Mouse (Mus musculus): ENCODE data around the gene Tapbp. TPM values are rescaled to one million over a fixed set of nuclear protein-coding genes. Genes with fewer than 3 reads are reported as not detected.

Gene Tapbp
- polyA plus RNA-seq, 1 experiment: 389 TPM

DNA sequence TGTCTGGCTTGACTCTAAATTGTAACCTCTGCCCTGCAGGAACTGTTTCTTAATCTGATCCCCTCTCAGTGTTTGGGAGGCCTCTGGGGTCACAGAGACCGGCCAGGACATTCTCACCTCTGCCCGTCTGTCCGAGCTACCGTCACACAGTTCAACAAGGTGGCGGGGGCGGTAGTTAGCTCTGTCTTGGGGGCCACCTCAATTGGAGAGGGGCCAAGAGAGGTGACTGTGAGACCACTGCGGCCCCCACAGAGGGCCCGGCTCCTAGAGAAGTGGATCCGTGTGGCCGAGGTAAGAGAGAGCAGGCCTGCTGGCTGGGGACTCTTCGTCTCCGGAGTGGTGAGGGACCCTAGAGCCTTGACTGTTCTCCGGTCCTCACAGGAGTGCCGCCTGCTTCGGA is 17.3 kb downstream of the Tapbp start:
- Histone ChIP-seq H3K4me3 (ENCODE audit: insufficient read depth, low read length) (no peak overlapping the region), H3K4me1 (ENCODE audit: control insufficient read depth, insufficient read depth, low read length) (peaks cover 6% of the 10 kb centered on the region), H3K27ac (ENCODE audit: insufficient read depth, low read depth, low read length) (no peak overlapping the region)
- TF ChIP-seq CTCF (IDR thresholded peaks at IDR 0.05; ENCODE audit: low read depth, low read length): no peak

DNA sequence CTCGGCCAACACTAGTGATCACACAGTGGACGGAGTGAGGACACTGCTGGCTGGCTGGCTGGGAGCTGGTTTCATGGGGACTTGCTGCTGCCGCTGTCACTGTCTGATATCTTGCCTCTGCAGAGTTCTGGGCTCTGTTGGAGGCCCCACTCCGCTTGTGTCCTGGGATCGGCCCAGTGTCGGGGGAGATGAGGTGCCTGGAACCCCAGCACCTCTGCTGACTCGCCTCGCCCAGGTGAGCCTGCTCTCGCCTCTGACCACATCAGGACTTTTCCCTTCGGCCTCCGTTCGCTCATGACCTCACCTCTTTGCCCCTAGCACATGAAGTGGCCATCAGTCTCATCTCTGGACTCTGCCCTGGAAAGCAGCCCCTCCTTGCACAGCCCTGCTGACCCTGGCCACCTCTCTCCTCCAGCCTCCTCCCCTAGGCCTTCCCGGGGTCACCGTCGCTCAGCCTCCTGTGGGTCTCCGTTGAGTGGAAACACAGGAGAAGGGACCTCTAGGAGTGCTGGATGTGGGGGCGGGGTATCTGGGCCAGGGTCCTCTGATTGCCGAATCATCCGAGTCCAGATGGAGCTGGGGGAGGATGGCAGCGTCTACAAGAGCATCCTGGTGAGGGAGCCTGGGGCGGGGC is 19.8 kb downstream of the Tapbp start:
- TF ChIP-seq POLR2A (IDR thresholded peaks at IDR 0.05; ENCODE audit: borderline replicate concordance, low read depth, low read length) (no peak), CTCF (IDR thresholded peaks at IDR 0.05; ENCODE audit: low read depth, low read length) (no peak)
- Histone ChIP-seq H3K4me3 (ENCODE audit: insufficient read depth, low read length) (no peak overlapping the region), H3K27ac (ENCODE audit: insufficient read depth, low read depth, low read length) (no peak overlapping the region), H3K4me1 (ENCODE audit: control insufficient read depth, insufficient read depth, low read length) (peaks cover 9% of the 10 kb centered on the region)

DNA sequence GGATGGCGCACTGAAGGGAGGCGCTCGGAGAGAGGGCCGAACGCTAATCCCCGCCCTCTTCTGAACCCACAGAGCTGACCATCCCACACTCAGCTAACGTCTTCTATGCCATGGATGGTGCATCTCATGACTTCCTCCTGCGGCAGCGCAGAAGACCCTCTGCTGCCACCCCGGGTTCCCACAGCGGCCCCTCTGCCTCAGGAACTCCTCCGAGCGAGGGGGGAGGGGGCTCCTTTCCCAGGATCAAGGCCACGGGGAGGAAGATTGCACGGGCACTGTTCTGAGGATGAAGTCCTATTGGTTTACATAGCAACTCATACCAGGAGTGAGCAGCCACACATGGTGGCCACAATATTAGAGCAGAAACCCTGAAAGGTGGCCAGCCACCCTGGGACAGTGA is 21.3 kb downstream of the Tapbp start:
- Histone ChIP-seq H3K27ac (ENCODE audit: insufficient read depth, low read depth, low read length) (no peak overlapping the region), H3K4me1 (ENCODE audit: control insufficient read depth, insufficient read depth, low read length) (peaks cover 13% of the 10 kb centered on the region)

DNA sequence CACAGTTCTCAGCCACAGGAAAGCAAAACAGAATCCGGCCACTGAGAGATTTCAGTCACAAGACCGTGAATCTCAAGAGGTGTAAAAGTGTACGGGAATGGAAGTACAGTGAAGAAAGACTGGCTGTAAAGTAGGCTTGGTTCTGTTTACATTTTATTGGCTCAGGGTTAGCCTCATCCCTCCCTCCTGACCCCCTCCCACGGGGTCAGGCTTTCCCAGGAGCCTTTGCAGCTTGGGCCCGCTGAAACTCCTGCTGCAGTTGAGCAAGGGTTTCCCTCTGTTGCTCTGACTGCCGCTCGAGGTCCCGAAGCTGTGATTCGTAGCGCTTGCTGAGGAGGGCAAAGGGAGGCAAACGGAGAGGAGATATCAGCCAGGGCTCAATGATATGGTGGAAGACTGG is 23.1 kb downstream of the Tapbp start:
- Histone ChIP-seq H3K27ac (ENCODE audit: insufficient read depth, low read depth, low read length) (no peak overlapping the region), H3K4me1 (ENCODE audit: control insufficient read depth, insufficient read depth, low read length) (peaks cover 9% of the 10 kb centered on the region; the same call in 1 of the 2 replicates), H3K4me3 (ENCODE audit: insufficient read depth, low read length) (peak overlapping the region; percentile 89)
- no peak for TF ChIP-seq CTCF (IDR thresholded peaks at IDR 0.05; ENCODE audit: low read depth, low read length)
- TF ChIP-seq POLR2A (IDR thresholded peaks at IDR 0.05; ENCODE audit: borderline replicate concordance, low read depth, low read length): no peak

More for the DNA sequence above, 21.3 kb downstream of the Tapbp start:
- H3K4me3 ChIP-seq (ENCODE audit: insufficient read depth, low read length): no peak overlapping the region
- TF ChIP-seq POLR2A (IDR thresholded peaks at IDR 0.05; ENCODE audit: borderline replicate concordance, low read depth, low read length) (no peak), CTCF (IDR thresholded peaks at IDR 0.05; ENCODE audit: low read depth, low read length) (no peak)

DNA sequence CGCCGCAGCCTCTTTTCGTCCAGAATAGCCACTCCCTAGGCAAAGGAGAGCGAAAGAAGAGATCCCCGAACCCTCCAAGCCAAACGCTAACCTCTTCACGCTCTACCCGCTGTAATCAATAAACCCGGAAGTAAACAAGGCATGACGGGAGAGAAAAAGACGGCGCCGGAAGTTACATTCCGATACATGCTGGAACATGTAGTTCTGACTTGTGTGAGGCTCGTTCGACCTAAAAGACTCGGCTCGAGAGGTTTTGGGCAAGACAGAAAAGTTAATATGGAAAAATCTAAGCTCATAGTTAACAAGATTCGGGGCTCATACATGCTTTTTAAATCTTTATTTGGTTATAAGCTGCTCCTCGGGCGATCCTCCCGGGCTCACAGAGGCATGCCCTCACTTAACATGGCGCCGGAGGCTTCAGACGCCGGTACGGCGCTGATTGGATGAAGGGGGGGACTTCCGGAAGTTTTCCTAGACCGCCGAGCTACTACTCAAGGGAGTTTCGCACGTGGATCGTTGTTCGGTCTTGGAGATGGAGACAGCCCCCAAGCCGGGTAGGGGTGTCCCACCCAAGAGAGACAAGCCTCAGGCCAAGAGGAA is 24.6 kb downstream of the Tapbp start, which contains the start of the genes Pfdn6 and Wdr46:
TSS of gene Pfdn6 (minus strand) at position 138 of the 600 bp plus-strand sequence.
TSS of gene Wdr46 (plus strand) at position 455 of the 600 bp plus-strand sequence.
- peak within 1 kb of the TSS; percentile 89 for H3K4me3 ChIP-seq (ENCODE audit: insufficient read depth, low read length)
- TF ChIP-seq CTCF (IDR thresholded peaks at IDR 0.05; ENCODE audit: low read depth, low read length): no peak
- peaks cover 9% of the 10 kb centered on the region; the same call in 1 of the 2 replicates for H3K4me1 ChIP-seq (ENCODE audit: control insufficient read depth, insufficient read depth, low read length)
- peak within 1 kb of the TSS; percentile 76 for H3K27ac ChIP-seq (ENCODE audit: insufficient read depth, low read depth, low read length)

DNA sequence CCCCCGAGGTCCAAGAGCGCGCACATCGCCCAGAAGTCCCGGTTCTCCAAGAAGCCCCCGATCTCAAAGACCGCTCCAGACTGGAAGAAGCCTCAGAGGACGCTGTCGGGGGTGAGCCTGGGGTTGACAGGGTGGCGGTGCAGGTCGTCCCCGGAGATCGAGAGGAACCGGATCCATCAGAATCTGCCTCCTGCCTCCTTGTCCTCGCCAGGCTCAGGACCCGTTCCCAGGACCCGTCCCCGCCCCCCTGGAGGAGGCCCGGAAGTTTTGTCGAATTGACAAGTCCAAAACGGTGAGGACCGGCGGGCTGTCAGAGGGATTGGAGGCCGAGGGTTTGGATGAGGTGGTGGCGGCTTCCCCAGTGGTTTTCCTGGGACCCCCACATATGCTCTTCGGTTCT is 25.3 kb downstream of the Tapbp start:
- Histone ChIP-seq H3K27ac (ENCODE audit: insufficient read depth, low read depth, low read length) (no peak overlapping the region), H3K4me1 (ENCODE audit: control insufficient read depth, insufficient read depth, low read length) (peaks cover 9% of the 10 kb centered on the region; the same call in 1 of the 2 replicates), H3K4me3 (ENCODE audit: insufficient read depth, low read length) (peak overlapping the region; percentile 89)
- TF ChIP-seq POLR2A (IDR thresholded peaks at IDR 0.05; ENCODE audit: borderline replicate concordance, low read depth, low read length) (no peak), CTCF (IDR thresholded peaks at IDR 0.05; ENCODE audit: low read depth, low read length) (no peak)

DNA sequence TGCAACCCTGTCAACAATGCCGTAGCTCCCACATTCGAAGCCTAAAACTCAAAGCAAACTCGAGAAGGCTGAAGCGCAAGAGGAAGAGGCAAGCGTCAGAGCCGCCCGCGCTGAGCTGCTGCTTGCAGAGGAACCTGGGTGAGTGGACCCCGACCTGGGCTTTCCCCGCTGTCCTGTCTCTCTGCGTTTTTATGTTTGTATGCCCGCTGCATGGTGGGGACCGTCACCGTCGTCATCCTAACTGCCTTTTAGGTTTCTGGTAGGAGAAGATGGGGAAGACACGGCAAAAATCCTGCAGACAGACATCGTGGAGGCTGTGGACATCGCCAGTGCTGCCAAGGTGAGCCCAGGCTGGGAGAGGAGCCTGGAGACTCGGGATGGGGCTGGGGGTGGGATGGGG is 25.7 kb downstream of the Tapbp start:
- H3K27ac ChIP-seq (ENCODE audit: insufficient read depth, low read depth, low read length): no peak overlapping the region
- H3K4me1 ChIP-seq (ENCODE audit: control insufficient read depth, insufficient read depth, low read length): peaks cover 10% of the 10 kb centered on the region
- H3K4me3 ChIP-seq (ENCODE audit: insufficient read depth, low read length): peak overlapping the region; percentile 89
- no peak for TF ChIP-seq CTCF (IDR thresholded peaks at IDR 0.05; ENCODE audit: low read depth, low read length)
- no peak for TF ChIP-seq POLR2A (IDR thresholded peaks at IDR 0.05; ENCODE audit: borderline replicate concordance, low read depth, low read length)

DNA sequence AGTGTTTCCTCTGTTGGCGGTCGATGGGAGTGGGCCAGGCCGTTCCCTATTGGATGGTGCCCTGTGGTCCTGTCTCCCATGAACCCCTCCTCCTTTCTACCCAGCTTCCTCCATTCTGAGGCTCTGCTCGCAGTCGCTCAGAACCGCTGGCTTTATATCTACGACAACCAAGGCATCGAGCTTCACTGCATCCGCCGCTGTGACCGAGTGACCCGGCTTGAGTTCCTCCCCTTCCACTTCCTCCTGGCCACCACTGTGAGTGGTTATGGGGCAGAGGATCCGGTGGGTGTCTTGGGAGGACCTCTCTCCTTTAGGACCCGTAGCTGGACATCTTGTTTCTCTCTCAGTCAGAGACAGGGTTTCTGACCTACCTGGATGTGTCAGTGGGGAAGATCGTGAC is 27.8 kb downstream of the Tapbp start:
- H3K27ac ChIP-seq (ENCODE audit: insufficient read depth, low read depth, low read length): no peak overlapping the region
- TF ChIP-seq POLR2A (IDR thresholded peaks at IDR 0.05; ENCODE audit: borderline replicate concordance, low read depth, low read length) (no peak), CTCF (IDR thresholded peaks at IDR 0.05; ENCODE audit: low read depth, low read length) (no peak)
- H3K4me3 ChIP-seq (ENCODE audit: insufficient read depth, low read length): no peak overlapping the region
- H3K4me1 ChIP-seq (ENCODE audit: control insufficient read depth, insufficient read depth, low read length): peaks cover 27% of the 10 kb centered on the region

DNA sequence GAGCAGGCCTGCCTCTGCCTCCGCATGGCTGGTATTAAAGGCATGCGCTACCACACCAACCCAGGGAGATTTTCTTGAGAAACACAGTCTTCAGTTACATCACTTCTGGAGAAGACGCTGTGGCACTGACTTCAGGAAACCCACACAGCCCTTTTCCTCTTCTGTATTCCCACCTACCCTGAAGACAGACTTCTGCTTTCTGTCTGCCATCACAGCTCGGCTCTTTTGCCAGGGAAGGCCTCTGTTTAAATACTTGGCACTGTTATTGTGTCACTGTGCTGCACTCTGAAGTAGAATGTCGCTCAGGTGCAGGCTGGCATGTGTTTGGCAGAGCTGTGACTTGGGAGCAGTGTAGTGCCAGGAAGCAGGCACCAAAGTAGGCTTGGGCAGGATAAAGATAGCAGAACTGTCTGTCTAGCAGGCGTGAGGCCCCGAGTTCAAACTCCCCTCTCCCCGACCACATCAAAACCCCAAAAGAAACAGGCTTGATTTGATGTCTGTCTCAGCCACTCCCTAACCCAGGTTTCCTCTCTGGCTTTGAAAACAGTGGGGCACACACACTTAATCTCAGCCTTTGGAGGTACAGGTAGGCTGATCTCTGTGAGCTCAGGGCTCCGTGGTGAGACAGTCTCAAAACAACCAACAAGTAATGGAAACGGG is 31.9 kb downstream of the Tapbp start:
- TF ChIP-seq POLR2A (IDR thresholded peaks at IDR 0.05; ENCODE audit: borderline replicate concordance, low read depth, low read length): no peak
- no peak for TF ChIP-seq CTCF (IDR thresholded peaks at IDR 0.05; ENCODE audit: low read depth, low read length)
- Histone ChIP-seq H3K4me1 (ENCODE audit: control insufficient read depth, insufficient read depth, low read length) (peaks cover 27% of the 10 kb centered on the region), H3K4me3 (ENCODE audit: insufficient read depth, low read length) (no peak overlapping the region), H3K27ac (ENCODE audit: insufficient read depth, low read depth, low read length) (peak overlapping the region; percentile 69)
